Comparison of ENCODE assay signal across 8 mouse cellular contexts in genomic region chr5:110429045-110429444, GRCm38 (mm10). TPM values are rescaled to one million over a fixed set of nuclear protein-coding genes. Genes with fewer than 3 reads are reported as not detected.
DNase-seq lines count a peak whose midpoint lies in the region; ATAC-seq and TF ChIP-seq lines count a peak whose summit lies in the region.

No protein-coding gene starts in this region.

- peak; percentile 41 to 57 for DNase-seq in heart, adult 2 months
- DNase-seq in heart, adult 11 months: no peak
- DNase-seq in adrenal gland, postnatal 36 days: peak; percentile 75 to 84
- DNase-seq in embryonic facial prominence, embryonic 14.5 days (ENCODE audit: low spot score): peak; percentile 76
- peak; percentile 78 for DNase-seq in hindbrain, embryonic 11.5 days (ENCODE audit: low spot score)
- peak; percentile 50 to 54 for DNase-seq in layer of hippocampus, postnatal 36 days
- DNase-seq in midbrain, embryonic 10.5 days (ENCODE audit: low spot score): peak; percentile 54
- DNase-seq in spleen, postnatal 36 days (ENCODE audit: low spot score in 2 of 2): peak; percentile 26 to 31

- H3K4me2 ChIP-seq in embryonic facial prominence, embryonic 14.5 days (ENCODE audit: low read depth, low read length): no peak overlapping the region
- H3K4me2 ChIP-seq in hindbrain, embryonic 11.5 days (replicated peaks; ENCODE audit: low read depth, low read length): no peak overlapping the region

- H3K9ac ChIP-seq in heart, adult 2 months (ENCODE audit: low read depth, low read length): no peak overlapping the region
- H3K9ac ChIP-seq in embryonic facial prominence, embryonic 14.5 days (ENCODE audit: low read depth, low read length): no peak overlapping the region
- H3K9ac ChIP-seq in hindbrain, embryonic 11.5 days (ENCODE audit: low read depth, low read length): no peak overlapping the region

- no peak overlapping the region for H3K27ac ChIP-seq in heart, adult 2 months
- no peak overlapping the region for H3K27ac ChIP-seq in embryonic facial prominence, embryonic 14.5 days (replicated peaks; ENCODE audit: low read depth, low read length)
- no peak overlapping the region for H3K27ac ChIP-seq in hindbrain, embryonic 11.5 days (ENCODE audit: low read depth, low read length)
- H3K27ac ChIP-seq in midbrain, embryonic 10.5 days (replicated peaks): no peak overlapping the region

- peak; percentile 86 for ATAC-seq in embryonic facial prominence, embryonic 14.5 days (ENCODE audit: low read depth)
- peak; percentile 81 for ATAC-seq in hindbrain, embryonic 11.5 days (ENCODE audit: low FRiP score)

- TF ChIP-seq POLR2A in heart, adult 2 months (IDR thresholded peaks at IDR 0.05; ENCODE audit: insufficient read depth, low read depth, low read length): no peak

- H3K36me3 ChIP-seq in heart, adult 2 months (ENCODE audit: control insufficient read depth, insufficient read depth, low read length): no peaks in the 10 kb centered on the region
- H3K36me3 ChIP-seq in embryonic facial prominence, embryonic 14.5 days (ENCODE audit: control insufficient read depth, insufficient read depth, low read length): peaks cover 26% of the 10 kb centered on the region; the same call in 1 of the 2 replicates
- H3K36me3 ChIP-seq in hindbrain, embryonic 11.5 days (ENCODE audit: control insufficient read depth, insufficient read depth, low read length): peaks cover 3% of the 10 kb centered on the region; the same call in 1 of the 2 replicates
- peaks cover 36% of the 10 kb centered on the region for H3K36me3 ChIP-seq in midbrain, embryonic 10.5 days

- no peaks in the 10 kb centered on the region for H3K27me3 ChIP-seq in heart, adult 2 months (ENCODE audit: control insufficient read depth, insufficient read depth, low read length)
- no peaks in the 10 kb centered on the region for H3K27me3 ChIP-seq in embryonic facial prominence, embryonic 14.5 days (replicated peaks; ENCODE audit: control insufficient read depth, insufficient read depth, low read length)
- H3K27me3 ChIP-seq in hindbrain, embryonic 11.5 days (ENCODE audit: control insufficient read depth, insufficient read depth, low read length): no peaks in the 10 kb centered on the region
- H3K27me3 ChIP-seq in midbrain, embryonic 10.5 days (ENCODE audit: low read depth, poor library complexity, severe bottlenecking): no peaks in the 10 kb centered on the region

- H3K4me1 ChIP-seq in heart, adult 2 months (ENCODE audit: control insufficient read depth, insufficient read depth, low read length): no peaks in the 10 kb centered on the region
- no peaks in the 10 kb centered on the region for H3K4me1 ChIP-seq in embryonic facial prominence, embryonic 14.5 days (ENCODE audit: control insufficient read depth, insufficient read depth, low read length)
- no peaks in the 10 kb centered on the region for H3K4me1 ChIP-seq in hindbrain, embryonic 11.5 days (replicated peaks; ENCODE audit: control insufficient read depth, insufficient read depth, low read length)
- no peaks in the 10 kb centered on the region for H3K4me1 ChIP-seq in midbrain, embryonic 10.5 days

- no peak overlapping the region for H3K4me3 ChIP-seq in heart, adult 2 months
- H3K4me3 ChIP-seq in embryonic facial prominence, embryonic 14.5 days (ENCODE audit: low read depth, low read length): no peak overlapping the region
- no peak overlapping the region for H3K4me3 ChIP-seq in hindbrain, embryonic 11.5 days (ENCODE audit: low read depth, low read length)
- no peak overlapping the region for H3K4me3 ChIP-seq in midbrain, embryonic 10.5 days

- WGBS in heart, adult 2 months: 34% methylated on average over 9 of the region's 9 CpGs
- 37% methylated on average over 9 of the region's 9 CpGs for WGBS in embryonic facial prominence, embryonic 14.5 days
- 47% methylated on average over 9 of the region's 9 CpGs for WGBS in hindbrain, embryonic 11.5 days
- WGBS in midbrain, embryonic 10.5 days: 52% methylated on average over 9 of the region's 9 CpGs

- intact Hi-C loops in heart, adult 2 months (cut with DNase I): loop anchor here (1.0 to 5.0 kb wide), 3 partner anchors 52 to 208 kb away; no protein-coding TSS in a partner anchor

- 0 out of 2 replicates have a peak, but pooled peaks have one; percentile 33 for TF ChIP-seq EP300 in heart, adult 2 months (IDR thresholded peaks at IDR 0.05; ENCODE audit: insufficient read depth, low read depth, low read length)

- TF ChIP-seq CTCF in heart, adult 2 months (IDR thresholded peaks at IDR 0.05): peak; percentile 79

- H3K9me3 ChIP-seq in embryonic facial prominence, embryonic 14.5 days (ENCODE audit: control insufficient read depth, low read length): no peaks in the 10 kb centered on the region
- no peaks in the 10 kb centered on the region for H3K9me3 ChIP-seq in hindbrain, embryonic 11.5 days (ENCODE audit: control insufficient read depth, low read length)
- no peaks in the 10 kb centered on the region for H3K9me3 ChIP-seq in midbrain, embryonic 10.5 days (replicated peaks)

- H3K79me2 ChIP-seq in heart, adult 2 months (replicated peaks; ENCODE audit: control insufficient read depth, insufficient read depth, low read length): no peaks in the 10 kb centered on the region; the same call in 1 of the 2 replicates

RNA-seq across cellular contexts. Expression of gene Fbrsl1, which starts 19.3 kb away (rescaled TPM):
- total RNA-seq in heart, adult 2 months (2021): 10 to 100 TPM; 47.0 to 51.8 TPM
- 28.1 and 39.3 TPM in 2 replicates for polyA plus RNA-seq in heart, adult 2 months (2012; rRNA removed)
- total RNA-seq in adrenal gland, postnatal 36 days (2021): 10 to 100 TPM; 65.6 to 68.6 TPM
- polyA plus RNA-seq in embryonic facial prominence, embryonic 14.5 days (2014; fragmentation: Nextera tagmentation; extraction: Ambion mirVana): 14.6 and 14.7 TPM in 2 replicates
- polyA plus RNA-seq in hindbrain, embryonic 11.5 days (2014; fragmentation: Nextera tagmentation; extraction: Ambion mirVana): 15.8 and 17.5 TPM in 2 replicates
- 10 to 100 TPM; 78.1 to 89.6 TPM for total RNA-seq in layer of hippocampus, postnatal 36 days (2021)
- 10.3 and 14.6 TPM in 2 replicates for polyA plus RNA-seq in midbrain, embryonic 10.5 days (2016; fragmentation: Nextera tagmentation; extraction: Ambion mirVana)
